Mouse (Mus musculus): ENCODE data around the gene Gpr62. TPM values are rescaled to one million over a fixed set of nuclear protein-coding genes. Genes with fewer than 3 reads are reported as not detected.

Gene Gpr62
- polyA plus RNA-seq, 1 experiment = not detected

DNA sequence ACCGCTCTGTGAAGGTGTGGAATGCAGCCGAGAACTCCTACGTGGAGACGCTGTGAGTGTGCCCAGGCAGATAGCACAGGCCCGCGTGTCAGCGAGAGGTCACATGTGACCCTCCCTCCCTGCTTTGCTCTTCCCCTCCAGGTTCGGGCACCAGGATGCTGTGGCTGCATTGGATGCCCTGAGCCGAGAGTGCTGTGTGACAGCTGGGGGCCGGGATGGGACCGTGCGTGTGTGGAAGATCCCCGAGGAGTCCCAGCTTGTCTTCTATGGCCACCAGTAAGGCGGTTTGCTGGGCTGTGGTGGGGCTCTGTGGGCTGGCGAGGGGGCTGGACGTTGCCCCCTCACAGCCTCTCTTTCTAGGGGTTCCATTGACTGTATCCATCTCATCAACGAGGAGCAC is 17.9 kb upstream of the Gpr62 start:
- Histone ChIP-seq H3K4me1 (ENCODE audit: control insufficient read depth, insufficient read depth, low read length) (no peaks in the 10 kb centered on the region), H3K27ac (ENCODE audit: insufficient read depth, low read length) (no peak overlapping the region), H3K4me3 (ENCODE audit: insufficient read depth, low read length) (no peak overlapping the region)
- no peak for TF ChIP-seq CTCF (IDR thresholded peaks at IDR 0.05; ENCODE audit: borderline replicate concordance, insufficient read depth, low read length)
- no peak for TF ChIP-seq POLR2A (IDR thresholded peaks at IDR 0.05; ENCODE audit: low read depth, low read length)

- H3K27ac ChIP-seq (ENCODE audit: insufficient read depth, low read length) = no peak overlapping the region
- TF ChIP-seq CTCF (IDR thresholded peaks at IDR 0.05; ENCODE audit: borderline replicate concordance, insufficient read depth, low read length) (no peak), POLR2A (IDR thresholded peaks at IDR 0.05; ENCODE audit: low read depth, low read length) (no peak)
- 0 out of 2 replicates have a peak, but pooled peaks cover 1% of the 10 kb centered on the region for H3K4me1 ChIP-seq (ENCODE audit: control insufficient read depth, insufficient read depth, low read length)
- H3K4me3 ChIP-seq (ENCODE audit: insufficient read depth, low read length) = no peak overlapping the region
Observed at GRCm38 (mm10) chr9:106483136-106483535, 17.4 kb upstream of the Gpr62 start.

DNA sequence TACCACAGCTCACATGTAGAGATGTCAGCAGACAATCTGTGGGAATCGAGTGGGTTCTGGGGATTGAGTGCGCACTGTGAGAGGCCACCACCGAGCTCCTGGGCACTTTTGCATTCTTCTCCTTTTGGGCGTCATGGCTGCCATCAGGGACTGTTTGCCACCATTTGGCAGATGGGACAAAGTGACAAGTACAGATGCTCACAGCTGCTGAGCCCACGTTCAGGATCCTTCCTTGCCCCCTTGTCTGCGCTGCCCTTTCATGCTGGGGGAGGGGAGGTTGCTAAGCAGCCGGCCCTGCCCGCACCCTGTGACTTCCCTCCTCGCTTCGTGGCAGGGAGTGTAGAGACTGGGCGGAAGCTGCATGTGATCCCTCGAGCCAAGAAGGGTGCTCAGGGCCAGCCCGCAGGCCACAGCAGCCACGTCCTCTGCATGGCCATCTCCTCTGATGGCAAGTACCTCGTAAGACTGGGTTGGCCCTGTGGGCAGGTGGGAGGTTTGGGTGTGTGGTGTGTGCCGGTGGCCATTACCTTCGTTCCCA is 16.9 kb upstream of the Gpr62 start:
- no peak overlapping the region for H3K27ac ChIP-seq (ENCODE audit: insufficient read depth, low read length)

DNA sequence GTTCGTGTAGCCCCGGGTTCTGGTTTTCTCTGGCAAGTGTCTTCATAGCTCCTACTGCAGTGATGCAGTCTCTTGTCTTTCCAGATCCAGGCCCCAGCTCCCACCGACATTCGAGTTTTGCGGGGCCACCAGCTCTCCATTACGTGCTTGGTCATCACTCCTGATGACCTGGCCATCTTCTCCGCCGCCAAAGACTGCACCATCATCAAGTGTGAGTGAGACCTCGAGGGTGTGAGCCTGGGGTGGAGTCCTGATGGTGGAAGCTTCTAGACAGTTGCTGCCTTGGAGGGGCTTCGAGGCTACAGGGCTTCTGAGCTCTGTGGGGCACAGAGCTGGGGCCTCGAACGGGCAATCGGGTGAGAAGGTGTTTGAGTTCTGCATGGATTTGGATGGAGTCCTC is 15.9 kb upstream of the Gpr62 start:
- no peak overlapping the region for H3K27ac ChIP-seq (ENCODE audit: insufficient read depth, low read length)
- no peak overlapping the region for H3K4me3 ChIP-seq (ENCODE audit: insufficient read depth, low read length)
- TF ChIP-seq POLR2A (IDR thresholded peaks at IDR 0.05; ENCODE audit: low read depth, low read length) (no peak), CTCF (IDR thresholded peaks at IDR 0.05; ENCODE audit: borderline replicate concordance, insufficient read depth, low read length) (no peak)
- 0 out of 2 replicates have a peak, but pooled peaks cover 3% of the 10 kb centered on the region for H3K4me1 ChIP-seq (ENCODE audit: control insufficient read depth, insufficient read depth, low read length)

More for the DNA sequence above, 16.9 kb upstream of the Gpr62 start:
- H3K4me1 ChIP-seq (ENCODE audit: control insufficient read depth, insufficient read depth, low read length) = 0 out of 2 replicates have a peak, but pooled peaks cover 3% of the 10 kb centered on the region
- TF ChIP-seq POLR2A (IDR thresholded peaks at IDR 0.05; ENCODE audit: low read depth, low read length) = no peak
- TF ChIP-seq CTCF (IDR thresholded peaks at IDR 0.05; ENCODE audit: borderline replicate concordance, insufficient read depth, low read length) = no peak
- no peak overlapping the region for H3K4me3 ChIP-seq (ENCODE audit: insufficient read depth, low read length)

GRCm38 (mm10) chr9:106481075-106481474 is 15.3 kb upstream of the Gpr62 start:
- Histone ChIP-seq H3K4me3 (ENCODE audit: insufficient read depth, low read length) (no peak overlapping the region), H3K4me1 (ENCODE audit: control insufficient read depth, insufficient read depth, low read length) (0 out of 2 replicates have a peak, but pooled peaks cover 3% of the 10 kb centered on the region), H3K27ac (ENCODE audit: insufficient read depth, low read length) (no peak overlapping the region)
- TF ChIP-seq POLR2A (IDR thresholded peaks at IDR 0.05; ENCODE audit: low read depth, low read length) = no peak
- no peak for TF ChIP-seq CTCF (IDR thresholded peaks at IDR 0.05; ENCODE audit: borderline replicate concordance, insufficient read depth, low read length)

GRCm38 (mm10) chr9:106480541-106480940 is 14.8 kb upstream of the Gpr62 start:
- Histone ChIP-seq H3K27ac (ENCODE audit: insufficient read depth, low read length) (no peak overlapping the region), H3K4me3 (ENCODE audit: insufficient read depth, low read length) (no peak overlapping the region), H3K4me1 (ENCODE audit: control insufficient read depth, insufficient read depth, low read length) (0 out of 2 replicates have a peak, but pooled peaks cover 3% of the 10 kb centered on the region)
- TF ChIP-seq POLR2A (IDR thresholded peaks at IDR 0.05; ENCODE audit: low read depth, low read length) (no peak), CTCF (IDR thresholded peaks at IDR 0.05; ENCODE audit: borderline replicate concordance, insufficient read depth, low read length) (no peak)

DNA sequence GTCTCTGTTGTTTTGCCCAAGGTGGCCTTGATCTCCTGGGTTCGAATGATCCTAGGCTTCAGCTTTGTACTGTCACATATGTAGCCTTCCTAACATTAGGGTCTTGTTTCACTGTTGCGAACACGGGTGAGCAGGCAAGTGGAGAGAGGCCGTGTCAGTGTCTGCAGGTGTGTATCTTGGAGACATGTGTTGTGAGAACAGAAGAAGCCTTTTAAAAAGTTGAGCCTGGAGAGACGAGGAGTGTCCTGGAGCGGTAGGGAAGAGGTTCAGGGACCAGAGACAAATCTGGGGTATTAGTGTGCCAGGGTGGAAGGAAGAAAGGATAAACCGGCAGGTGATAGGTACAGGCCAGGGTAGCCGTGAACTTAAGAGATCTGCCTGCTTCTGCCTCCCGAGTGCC is 12.4 kb upstream of the Gpr62 start:
- TF ChIP-seq POLR2A (IDR thresholded peaks at IDR 0.05; ENCODE audit: low read depth, low read length) (no peak), CTCF (IDR thresholded peaks at IDR 0.05; ENCODE audit: borderline replicate concordance, insufficient read depth, low read length) (no peak)
- 0 out of 2 replicates have a peak, but pooled peaks cover 3% of the 10 kb centered on the region for H3K4me1 ChIP-seq (ENCODE audit: control insufficient read depth, insufficient read depth, low read length)
- H3K27ac ChIP-seq (ENCODE audit: insufficient read depth, low read length) = no peak overlapping the region
- peak overlapping the region; percentile 99 for H3K4me3 ChIP-seq (ENCODE audit: insufficient read depth, low read length)

DNA sequence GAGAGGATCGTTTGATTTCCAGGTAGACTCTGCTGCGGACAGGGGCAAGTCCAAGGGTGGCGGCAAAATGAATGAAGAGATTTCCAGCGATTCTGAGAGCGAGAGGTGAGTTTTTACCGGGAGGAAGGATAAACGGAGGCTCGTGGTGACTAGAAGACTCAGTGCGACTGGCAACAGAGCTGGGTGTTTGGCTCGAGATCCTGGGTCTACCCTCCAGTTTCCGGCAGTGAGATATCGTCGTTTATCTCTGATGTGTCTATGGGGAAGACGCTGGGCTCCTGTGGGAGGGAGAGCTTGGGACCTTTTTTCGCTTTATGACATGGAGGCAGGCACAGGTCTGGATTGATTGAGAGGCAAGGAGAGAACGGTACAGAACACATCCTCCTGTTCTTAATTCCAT is 11.9 kb upstream of the Gpr62 start:
- peak overlapping the region; percentile 99 for H3K4me3 ChIP-seq (ENCODE audit: insufficient read depth, low read length)
- TF ChIP-seq POLR2A (IDR thresholded peaks at IDR 0.05; ENCODE audit: low read depth, low read length) = no peak
- TF ChIP-seq CTCF (IDR thresholded peaks at IDR 0.05; ENCODE audit: borderline replicate concordance, insufficient read depth, low read length) = no peak
- 0 out of 2 replicates have a peak, but pooled peaks cover 3% of the 10 kb centered on the region for H3K4me1 ChIP-seq (ENCODE audit: control insufficient read depth, insufficient read depth, low read length)
- no peak overlapping the region for H3K27ac ChIP-seq (ENCODE audit: insufficient read depth, low read length)

- Histone ChIP-seq H3K4me3 (ENCODE audit: insufficient read depth, low read length) (peak within 1 kb of the TSS; percentile 99), H3K4me1 (ENCODE audit: control insufficient read depth, insufficient read depth, low read length) (peaks cover 9% of the 10 kb centered on the region), H3K27ac (ENCODE audit: insufficient read depth, low read length) (peak within 1 kb of the TSS; percentile 99)
- 0 out of 2 replicates have a peak, but pooled peaks have one; percentile 48 for TF ChIP-seq POLR2A (IDR thresholded peaks at IDR 0.05; ENCODE audit: low read depth, low read length)
- TF ChIP-seq CTCF (IDR thresholded peaks at IDR 0.05; ENCODE audit: borderline replicate concordance, insufficient read depth, low read length) = peak; percentile 86
Observed at GRCm38 (mm10) chr9:106476924-106477484, 11.3 kb upstream of the Gpr62 start, which contains the start of gene Parp3. Gene Parp3, minus strand, starts transcription at chr9:106476949.
